Mouse (Mus musculus): ENCODE data around the gene Vmn2r74.

Gene Vmn2r74

GRCm38 (mm10) chr7:85961529-85961928 lies at the start of gene Vmn2r74:
TSS of gene Vmn2r74 (minus strand) at chr7:85961629.
- no peak for DNase-seq

DNA sequence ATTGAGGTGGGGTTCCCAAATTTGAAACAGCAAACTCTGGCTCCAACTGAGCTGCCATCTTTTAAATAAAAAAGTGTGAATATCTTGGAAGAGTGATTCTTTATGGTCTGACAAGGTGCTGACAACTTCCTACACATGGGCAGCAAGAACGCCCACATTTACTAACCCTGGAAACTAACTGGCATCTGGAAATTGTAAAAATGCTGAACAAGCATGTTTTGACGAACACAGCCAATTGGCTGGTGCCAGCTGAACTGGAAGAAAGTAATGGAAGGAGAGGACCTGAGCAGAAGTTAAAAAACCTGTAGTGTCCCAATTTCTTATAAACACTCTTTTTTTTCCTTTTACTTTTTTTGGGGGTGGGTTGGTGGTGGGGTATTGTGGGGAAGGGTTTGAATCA lies 46.1 kb upstream of the Vmn2r74 start:
- DNase-seq = no peak
